Mouse (Mus musculus) lung, postnatal 0 days (tissue): ENCODE data around the gene Prr7.

Source experiments
- CTCF ChIP-seq: IDR thresholded peaks from 2 replicates; pipeline ENCODE4 v1.5.1; 2016; ENCODE audit warnings: antibody characterized with exemption, mild to moderate bottlenecking
- EP300 ChIP-seq: IDR thresholded peaks from 2 replicates; pipeline ENCODE4 v1.6.1; 2016; ENCODE audit warnings: antibody characterized with exemption, mild to moderate bottlenecking, control low read depth

GRCm38 (mm10) chr13:55447543-55447943, 16.5 kb upstream of the Prr7 start:
- TF ChIP-seq CTCF (no peak), EP300 (no peak)
